Mouse (Mus musculus) liver, embryonic 14.5 days (tissue): ENCODE measurements around the gene Fsd1l. TPM values are rescaled to one million over a fixed set of nuclear protein-coding genes. Genes with fewer than 3 reads are reported as not detected.

ENCODE experiments used
- ATAC-seq: fragments of 200-750 bp; cut with Nextera tagmentation; 2 replicates; pipeline ENCODE4 v1.8.0; 2017; ENCODE audit warnings: moderate number of reproducible peaks, mild to moderate bottlenecking, moderate library complexity; ENCODE audit not compliant: insufficient read depth
- DNase-seq, 3 experiments: peaks; one replicate each; pipeline ENCODE4 v3.0.0-alpha.2; 2012 to 2013; ENCODE audit warnings: low read depth in 3 of 3, low spot score in 3 of 3
- H3K27ac ChIP-seq: fragments of 300-500 bp; sonication (generic); 2 replicates; pipeline ENCODE4 v1.5.1; 2014; ENCODE audit warnings: moderate library complexity, mild to moderate bottlenecking, control low read depth, inconsistent platforms
- H3K27me3 ChIP-seq: fragments of 300-500 bp; sonication (generic); 2 replicates; pipeline ENCODE4 v1.6.1; 2014; ENCODE audit warnings: mild to moderate bottlenecking, low read length, moderate library complexity; ENCODE audit not compliant: control insufficient read depth, insufficient read depth
- H3K36me3 ChIP-seq: fragments of 300-500 bp; sonication (generic); replicated peaks from 2 replicates; pipeline ENCODE4 v1.6.1; 2014; ENCODE audit warnings: low read depth; ENCODE audit not compliant: control insufficient read depth, insufficient read depth
- H3K4me1 ChIP-seq, 2 experiments: fragments of 200-500 bp in 1 of 2; fragments of 300-500 bp in 1 of 2; sonication (generic) in 1 of 2; replicated peaks; 2 replicates each; pipeline ENCODE4 v1.6.1; 2012 to 2014; ENCODE audit warnings: antibody characterized with exemption in 1 of 2, inconsistent platforms in 1 of 2, low read length in 1 of 2; ENCODE audit not compliant: control insufficient read depth in 2 of 2, insufficient read depth in 2 of 2
- H3K4me2 ChIP-seq: fragments of 300-500 bp; sonication (generic); 2 replicates; pipeline ENCODE4 v1.6.1; 2014; ENCODE audit warnings: low read depth, mild to moderate bottlenecking, control low read depth, moderate library complexity
- H3K4me3 ChIP-seq, 2 experiments: fragments of 200-500 bp in 1 of 2; fragments of 300-500 bp in 1 of 2; sonication (generic) in 1 of 2; 2 replicates each; pipeline ENCODE4 v1.5.1; 2012 to 2014; ENCODE audit warnings: low read depth in 2 of 2, low read length in 2 of 2, mild to moderate bottlenecking in 2 of 2, control low read depth in 1 of 2, inconsistent platforms in 1 of 2, moderate library complexity in 1 of 2; ENCODE audit not compliant: insufficient read depth in 1 of 2
- H3K9ac ChIP-seq: fragments of 300-500 bp; sonication (generic); replicated peaks from 2 replicates; pipeline ENCODE4 v1.6.1; 2014; ENCODE audit warnings: mild to moderate bottlenecking, control low read depth, moderate library complexity
- H3K9me3 ChIP-seq: fragments of 300-500 bp; sonication (generic); 2 replicates; pipeline ENCODE4 v1.6.1; 2016; ENCODE audit warnings: low read length, mixed read lengths; ENCODE audit not compliant: control insufficient read depth
- CTCF ChIP-seq: IDR thresholded peaks from 2 replicates; pipeline ENCODE4 v1.5.1; 2016; ENCODE audit warnings: antibody characterized with exemption, low read depth, control low read depth
- EP300 ChIP-seq: IDR thresholded peaks from 2 replicates; pipeline ENCODE4 v1.6.1; 2016; ENCODE audit warnings: antibody characterized with exemption, low read depth
- WGBS: fragments of 180-500 bp; shearing (Covaris S2); extraction: QIAGEN DNeasy Blood & Tissue Kit; methylation state at CpG from one replicate; pipeline ENCODE4 v1.1.7; 2014; ENCODE audit not compliant: insufficient replicate concordance; 5-methylcytosine and 5-hydroxymethylcytosine counted together
- polyA plus RNA-seq, 2 experiments: library from polyadenylated mRNA; depleted of rRNA in 1 of 2; stranded (reverse) in 1 of 2; unstranded in 1 of 2; fragments of >200 nt; fragmentation: Nextera tagmentation in 1 of 2; extraction: Ambion mirVana in 1 of 2; gene quantifications; 2 replicates each; pipeline versions ENCODE4 v1.2.1 to v1.2.3; 2012 to 2014

The Fsd1l gene
- polyA plus RNA-seq, 2 experiments = 0.47 to 0.53 TPM

GRCm38 (mm10) chr4:53617968-53618367 lies 13.3 kb upstream of the Fsd1l start:
- DNase-seq (no peak), ATAC-seq (no peak)
- H3K36me3 ChIP-seq = no peaks in the 10 kb centered on the region
- H3K27me3 ChIP-seq = no peaks in the 10 kb centered on the region
- no peak overlapping the region for H3K4me3 ChIP-seq
- no peak overlapping the region for H3K27ac ChIP-seq
- WGBS = 53% methylated on average over 3 of the region's 3 CpGs
- H3K4me1 ChIP-seq = no peaks in the 10 kb centered on the region; a peak in 1 of 4 replicates
- H3K9ac ChIP-seq = no peak overlapping the region
- H3K4me2 ChIP-seq = no peak overlapping the region
- TF ChIP-seq CTCF = no peak
- TF ChIP-seq EP300 = no peak
- H3K9me3 ChIP-seq = no peaks in the 10 kb centered on the region

DNA sequence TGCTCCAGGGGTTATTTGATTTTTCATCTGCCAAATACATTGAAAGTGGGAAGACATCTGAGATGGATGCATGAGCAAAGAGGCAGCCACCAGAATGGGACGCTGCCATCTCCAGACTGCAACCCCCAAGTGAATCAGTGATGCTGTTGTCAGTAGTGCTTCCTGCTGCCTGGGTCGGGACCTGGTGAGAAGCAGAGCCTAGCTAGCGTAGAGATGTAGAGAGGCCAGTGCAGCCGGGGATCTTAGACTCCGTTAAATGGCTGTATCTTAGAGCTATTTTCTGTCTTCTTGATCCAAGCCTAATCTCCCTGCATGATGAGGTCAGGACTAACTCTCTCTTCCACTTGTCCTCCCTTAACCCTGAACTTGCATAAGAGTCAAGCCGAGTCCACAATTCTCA lies 11.2 kb upstream of the Fsd1l start:
- Histone ChIP-seq H3K27me3 (no peaks in the 10 kb centered on the region), H3K36me3 (no peaks in the 10 kb centered on the region), H3K4me2 (no peak overlapping the region), H3K9me3 (no peaks in the 10 kb centered on the region), H3K4me3 (no peak overlapping the region), H3K4me1 (no peaks in the 10 kb centered on the region; a peak in 1 of 4 replicates), H3K27ac (no peak overlapping the region), H3K9ac (no peak overlapping the region)
- ATAC-seq (no peak), DNase-seq (no peak)
- TF ChIP-seq EP300 (no peak), CTCF (no peak)
- WGBS = 68% methylated on average over 6 of the region's 6 CpGs

- TF ChIP-seq EP300 (no peak), CTCF (no peak)
- DNase-seq = no peak
- no peaks in the 10 kb centered on the region for H3K9me3 ChIP-seq
- H3K4me3 ChIP-seq = no peak overlapping the region
- no peak overlapping the region for H3K9ac ChIP-seq
- H3K4me1 ChIP-seq = no peaks in the 10 kb centered on the region; a peak in 1 of 4 replicates
- no peak overlapping the region for H3K27ac ChIP-seq
- ATAC-seq = no peak
- H3K36me3 ChIP-seq = no peaks in the 10 kb centered on the region
- no peaks in the 10 kb centered on the region for H3K27me3 ChIP-seq
- no peak overlapping the region for H3K4me2 ChIP-seq
- 48% methylated on average over 6 of the region's 6 CpGs for WGBS
Measured at GRCm38 (mm10) chr4:53621084-53621483, 10.2 kb upstream of the Fsd1l start.

DNA sequence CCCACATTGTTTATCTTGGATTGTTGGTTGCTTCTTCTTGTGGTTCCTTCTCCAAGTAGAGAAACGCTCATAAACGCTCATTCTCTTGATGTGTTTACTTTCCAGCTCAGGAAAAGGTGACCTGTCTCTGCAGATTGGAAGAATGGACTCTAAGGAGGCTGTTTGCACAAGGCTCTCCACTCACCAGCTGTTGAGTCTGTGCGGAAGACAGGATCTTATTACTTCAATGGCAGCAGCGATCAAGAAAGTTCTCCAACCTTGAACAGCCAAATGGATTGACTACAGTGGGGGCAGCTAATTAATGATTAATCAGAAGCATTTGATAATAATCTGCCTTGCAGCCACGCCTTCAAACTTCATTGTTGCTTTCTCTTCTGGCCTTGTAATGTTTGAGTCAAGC lies 9.8 kb upstream of the Fsd1l start:
- 30% methylated on average over 5 of the region's 5 CpGs for WGBS
- no peak for ATAC-seq
- Histone ChIP-seq H3K9me3 (no peaks in the 10 kb centered on the region), H3K4me2 (no peak overlapping the region), H3K9ac (no peak overlapping the region), H3K27ac (no peak overlapping the region), H3K4me3 (no peak overlapping the region), H3K4me1 (no peaks in the 10 kb centered on the region; a peak in 1 of 4 replicates), H3K27me3 (no peaks in the 10 kb centered on the region), H3K36me3 (no peaks in the 10 kb centered on the region)
- no peak for TF ChIP-seq CTCF
- no peak for TF ChIP-seq EP300
- no peak for DNase-seq

GRCm38 (mm10) chr4:53623711-53624110 lies 7.6 kb upstream of the Fsd1l start:
- H3K27ac ChIP-seq = no peak overlapping the region
- no peak overlapping the region for H3K4me3 ChIP-seq
- TF ChIP-seq EP300 (no peak), CTCF (no peak)
- H3K27me3 ChIP-seq = no peaks in the 10 kb centered on the region; the same call in 1 of the 2 replicates
- no peak for ATAC-seq
- H3K36me3 ChIP-seq = no peaks in the 10 kb centered on the region
- WGBS = 60% methylated on average over 1 of the region's 1 CpGs
- no peak overlapping the region for H3K9ac ChIP-seq
- no peak overlapping the region for H3K4me2 ChIP-seq
- no peak for DNase-seq
- no peaks in the 10 kb centered on the region for H3K9me3 ChIP-seq
- no peaks in the 10 kb centered on the region; a peak in 1 of 4 replicates for H3K4me1 ChIP-seq
